Mouse (Mus musculus): Measurements from ENCODE around the gene Tubgcp2.

DNA sequence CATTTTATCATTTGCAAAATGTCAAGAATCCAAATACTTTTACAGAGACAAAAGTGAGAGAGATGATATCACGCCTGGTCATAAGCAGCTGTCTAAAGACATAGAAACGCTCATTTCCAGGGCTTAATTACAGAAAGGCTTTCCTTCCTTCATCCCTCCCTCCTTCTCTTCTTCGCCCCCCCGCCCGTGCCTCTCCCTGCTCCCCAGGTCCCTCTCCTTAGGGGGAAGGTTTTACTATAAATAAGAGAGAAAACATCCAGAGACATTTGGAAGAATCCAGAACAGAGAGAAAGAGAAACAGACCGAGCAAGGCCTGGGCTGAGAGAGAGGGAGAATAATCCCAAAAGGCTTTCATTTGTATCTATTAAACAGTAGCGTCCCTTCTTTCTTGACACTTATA, 1.0 kb downstream of the Tubgcp2 start:
- TF ChIP-seq CTCF (IDR thresholded peaks at IDR 0.05; ENCODE audit: borderline replicate concordance, extremely low read depth, insufficient read depth, insufficient read length), result no peak
- TF ChIP-seq POLR2A (IDR thresholded peaks at IDR 0.05; ENCODE audit: borderline replicate concordance, extremely low read depth, insufficient read depth, insufficient read length, poor library complexity, severe bottlenecking), result no peak
